Mouse (Mus musculus) stomach, embryonic 15.5 days (tissue): Measurements from ENCODE around the gene Clstn1. TPM values are rescaled to one million over a fixed set of nuclear protein-coding genes. Genes with fewer than 3 reads are reported as not detected.

Source experiments
- ATAC-seq: fragments of 200-750 bp; cut with Nextera tagmentation; 2 replicates; pipeline ENCODE4 v1.8.0; 2017; ENCODE audit warnings: low read depth, moderate number of reproducible peaks, moderate TSS enrichment; ENCODE audit not compliant: insufficient read depth, low FRiP score
- H3K27ac ChIP-seq: fragments of 300-500 bp; sonication (generic); 2 replicates; pipeline ENCODE4 v1.5.1; 2015; ENCODE audit warnings: mild to moderate bottlenecking, inconsistent platforms
- H3K27me3 ChIP-seq: fragments of 300-500 bp; sonication (generic); replicated peaks from 2 replicates; pipeline ENCODE4 v1.6.1; 2015; ENCODE audit warnings: inconsistent platforms
- H3K36me3 ChIP-seq: fragments of 300-500 bp; sonication (generic); 2 replicates; pipeline ENCODE4 v1.6.1; 2015; ENCODE audit warnings: inconsistent platforms
- H3K4me1 ChIP-seq: fragments of 300-500 bp; sonication (generic); 2 replicates; pipeline ENCODE4 v1.6.1; 2015; ENCODE audit warnings: inconsistent platforms
- H3K4me2 ChIP-seq: fragments of 300-500 bp; sonication (generic); 2 replicates; pipeline ENCODE4 v1.6.1; 2015; ENCODE audit warnings: mild to moderate bottlenecking, inconsistent platforms
- H3K4me3 ChIP-seq: fragments of 300-500 bp; sonication (generic); replicated peaks from 2 replicates; pipeline ENCODE4 v1.5.1; 2015; ENCODE audit warnings: inconsistent platforms
- H3K9ac ChIP-seq: fragments of 300-500 bp; sonication (generic); 2 replicates; pipeline ENCODE4 v1.6.1; 2015; ENCODE audit warnings: inconsistent platforms
- H3K9me3 ChIP-seq: fragments of 300-500 bp; sonication (generic); 2 replicates; pipeline ENCODE4 v1.6.1; 2016; ENCODE audit warnings: inconsistent platforms
- WGBS: fragments of 180-500 bp; shearing (Covaris S2); methylation state at CpG from one replicate; pipeline ENCODE4 v1.1.7; 2015; 5-methylcytosine and 5-hydroxymethylcytosine counted together
- polyA plus RNA-seq: library from polyadenylated mRNA; unstranded; fragments of >200 nt; fragmentation: Nextera tagmentation; extraction: Ambion mirVana; gene quantifications from 2 replicates; pipeline ENCODE4 v1.2.1, GENCODE M21; 2015

Clstn1 gene
- 47.0 and 48.4 TPM in 2 replicates for polyA plus RNA-seq

GRCm38 (mm10) chr4:149586044-149586782, at the start of gene Clstn1:
Clstn1 (plus strand) TSS chr4:149586468.
- Histone ChIP-seq H3K9ac (peak within 1 kb of the TSS; percentile 85), H3K4me3 (peak within 1 kb of the TSS; percentile 82), H3K4me1 (peaks cover 9% of the 10 kb centered on the region; the same call in 1 of the 2 replicates), H3K9me3 (no peaks in the 10 kb centered on the region), H3K27ac (peak within 1 kb of the TSS; percentile 44; the same call in 1 of the 2 replicates), H3K27me3 (peaks cover 18% of the 10 kb centered on the region), H3K36me3 (no peaks in the 10 kb centered on the region), H3K4me2 (peak within 1 kb of the TSS; percentile 98)
- ATAC-seq = peak; percentile 68
- under 1% methylated on average over 76 of the region's 103 CpGs for WGBS

GRCm38 (mm10) chr4:149539441-149539840, 46.8 kb upstream of the Clstn1 start:
- Histone ChIP-seq H3K9ac (no peak overlapping the region), H3K4me2 (no peak overlapping the region), H3K4me3 (no peak overlapping the region), H3K27me3 (no peaks in the 10 kb centered on the region), H3K27ac (peak overlapping the region; percentile 26; the same call in 1 of the 2 replicates), H3K4me1 (peaks cover 5% of the 10 kb centered on the region; the same call in 1 of the 2 replicates), H3K9me3 (no peaks in the 10 kb centered on the region), H3K36me3 (no peaks in the 10 kb centered on the region; the same call in 1 of the 2 replicates)
- peak; percentile 73 for ATAC-seq
- WGBS = 60% methylated on average over 8 of the region's 8 CpGs

- H3K4me2 ChIP-seq = no peak overlapping the region
- no peak overlapping the region for H3K4me3 ChIP-seq
- no peak overlapping the region for H3K27ac ChIP-seq
- H3K9me3 ChIP-seq = no peaks in the 10 kb centered on the region
- WGBS = 63% methylated on average over 5 of the region's 5 CpGs
- H3K4me1 ChIP-seq = peaks cover 11% of the 10 kb centered on the region; the same call in 1 of the 2 replicates
- ATAC-seq = no peak
- no peak overlapping the region for H3K9ac ChIP-seq
- peaks cover 7% of the 10 kb centered on the region; the same call in 1 of the 2 replicates for H3K36me3 ChIP-seq
- H3K27me3 ChIP-seq = no peaks in the 10 kb centered on the region
These were observed 44.3 kb upstream of the Clstn1 start for GRCm38 (mm10) chr4:149541935-149542334.

GRCm38 (mm10) chr4:149542431-149542830, 43.8 kb upstream of the Clstn1 start:
- Histone ChIP-seq H3K36me3 (peaks cover 7% of the 10 kb centered on the region; the same call in 1 of the 2 replicates), H3K9me3 (no peaks in the 10 kb centered on the region), H3K27ac (no peak overlapping the region), H3K9ac (no peak overlapping the region), H3K4me2 (no peak overlapping the region), H3K27me3 (no peaks in the 10 kb centered on the region), H3K4me1 (peaks cover 11% of the 10 kb centered on the region; the same call in 1 of the 2 replicates), H3K4me3 (no peak overlapping the region)
- WGBS = 84% methylated on average over 12 of the region's 12 CpGs
- ATAC-seq = no peak

GRCm38 (mm10) chr4:149542927-149543553, 43.2 kb upstream of the Clstn1 start:
- H3K9ac ChIP-seq = no peak overlapping the region
- peaks cover 7% of the 10 kb centered on the region; the same call in 1 of the 2 replicates for H3K36me3 ChIP-seq
- H3K4me3 ChIP-seq = no peak overlapping the region
- H3K4me2 ChIP-seq = no peak overlapping the region
- no peaks in the 10 kb centered on the region for H3K9me3 ChIP-seq
- H3K27me3 ChIP-seq = no peaks in the 10 kb centered on the region
- H3K4me1 ChIP-seq = peaks cover 11% of the 10 kb centered on the region; the same call in 1 of the 2 replicates
- no peak overlapping the region for H3K27ac ChIP-seq
- 55% methylated on average over 10 of the region's 10 CpGs for WGBS
- no peak for ATAC-seq

- no peak overlapping the region for H3K4me3 ChIP-seq
- H3K27ac ChIP-seq = no peak overlapping the region
- ATAC-seq = no peak
- H3K9ac ChIP-seq = no peak overlapping the region
- 75% methylated on average over 8 of the region's 8 CpGs for WGBS
- H3K36me3 ChIP-seq = peaks cover 7% of the 10 kb centered on the region; the same call in 1 of the 2 replicates
- H3K4me2 ChIP-seq = no peak overlapping the region
- H3K4me1 ChIP-seq = peaks cover 6% of the 10 kb centered on the region; the same call in 1 of the 2 replicates
- H3K27me3 ChIP-seq = no peaks in the 10 kb centered on the region
- no peaks in the 10 kb centered on the region for H3K9me3 ChIP-seq
These were observed 41.4 kb upstream of the Clstn1 start for GRCm38 (mm10) chr4:149544892-149545291.

- peaks cover 7% of the 10 kb centered on the region; the same call in 1 of the 2 replicates for H3K36me3 ChIP-seq
- H3K9me3 ChIP-seq = no peaks in the 10 kb centered on the region
- ATAC-seq = no peak
- no peak overlapping the region for H3K4me3 ChIP-seq
- H3K9ac ChIP-seq = no peak overlapping the region
- peak overlapping the region; percentile 59; the same call in 1 of the 2 replicates for H3K27ac ChIP-seq
- WGBS = 68% methylated on average over 9 of the region's 9 CpGs
- no peaks in the 10 kb centered on the region for H3K27me3 ChIP-seq
- H3K4me2 ChIP-seq = no peak overlapping the region
- H3K4me1 ChIP-seq = peaks cover 6% of the 10 kb centered on the region; the same call in 1 of the 2 replicates
These were observed 39.3 kb upstream of the Clstn1 start for GRCm38 (mm10) chr4:149546797-149547444.

- peaks cover 7% of the 10 kb centered on the region; the same call in 1 of the 2 replicates for H3K36me3 ChIP-seq
- no peak overlapping the region for H3K4me3 ChIP-seq
- H3K27ac ChIP-seq = peak overlapping the region; percentile 59
- H3K9ac ChIP-seq = no peak overlapping the region
- no peak for ATAC-seq
- WGBS = 76% methylated on average over 6 of the region's 6 CpGs
- no peak overlapping the region for H3K4me2 ChIP-seq
- no peaks in the 10 kb centered on the region for H3K9me3 ChIP-seq
- H3K27me3 ChIP-seq = no peaks in the 10 kb centered on the region
- peaks cover 6% of the 10 kb centered on the region; the same call in 1 of the 2 replicates for H3K4me1 ChIP-seq
These were observed 38.7 kb upstream of the Clstn1 start for GRCm38 (mm10) chr4:149547523-149547922.

- Histone ChIP-seq H3K36me3 (peaks cover 7% of the 10 kb centered on the region; the same call in 1 of the 2 replicates), H3K9ac (no peak overlapping the region), H3K4me1 (peaks cover 6% of the 10 kb centered on the region; the same call in 1 of the 2 replicates), H3K27ac (no peak overlapping the region), H3K27me3 (no peaks in the 10 kb centered on the region), H3K4me3 (no peak overlapping the region), H3K4me2 (no peak overlapping the region), H3K9me3 (no peaks in the 10 kb centered on the region)
- WGBS = 62% methylated on average over 9 of the region's 9 CpGs
- peak; percentile 58; the same call in 1 of the 2 replicates for ATAC-seq
These were observed 36.9 kb upstream of the Clstn1 start for GRCm38 (mm10) chr4:149549221-149549925.

GRCm38 (mm10) chr4:149550866-149551265, 35.4 kb upstream of the Clstn1 start:
- H3K9ac ChIP-seq = no peak overlapping the region
- H3K4me3 ChIP-seq = no peak overlapping the region
- peaks cover 5% of the 10 kb centered on the region; the same call in 1 of the 2 replicates for H3K36me3 ChIP-seq
- 70% methylated on average over 5 of the region's 5 CpGs for WGBS
- no peaks in the 10 kb centered on the region for H3K4me1 ChIP-seq
- no peak overlapping the region for H3K4me2 ChIP-seq
- no peak for ATAC-seq
- no peak overlapping the region for H3K27ac ChIP-seq
- no peaks in the 10 kb centered on the region for H3K9me3 ChIP-seq
- H3K27me3 ChIP-seq = no peaks in the 10 kb centered on the region

GRCm38 (mm10) chr4:149551696-149552095, 34.6 kb upstream of the Clstn1 start:
- Histone ChIP-seq H3K27ac (no peak overlapping the region), H3K4me3 (no peak overlapping the region), H3K9me3 (no peaks in the 10 kb centered on the region), H3K36me3 (no peaks in the 10 kb centered on the region), H3K4me1 (no peaks in the 10 kb centered on the region), H3K4me2 (no peak overlapping the region), H3K27me3 (no peaks in the 10 kb centered on the region), H3K9ac (no peak overlapping the region)
- 68% methylated on average over 5 of the region's 5 CpGs for WGBS
- no peak for ATAC-seq
